Mouse (Mus musculus) lung, embryonic 14.5 days (tissue): ENCODE data around the gene Zdhhc21. TPM values are rescaled to one million over a fixed set of nuclear protein-coding genes. Genes with fewer than 3 reads are reported as not detected.

Experiments
- ATAC-seq: fragments of 200-750 bp; cut with Nextera tagmentation; 2 replicates; pipeline ENCODE4 v1.8.0; 2017; ENCODE audit warnings: mild to moderate bottlenecking, moderate TSS enrichment, moderate library complexity; ENCODE audit not compliant: insufficient read depth
- DNase-seq: peaks from one replicate; pipeline ENCODE4 v3.0.0-alpha.2; 2015
- H3K27ac ChIP-seq: fragments of 300-500 bp; sonication (generic); 2 replicates; pipeline ENCODE4 v1.5.1; 2014; ENCODE audit warnings: low read depth, mild to moderate bottlenecking, moderate library complexity
- H3K27me3 ChIP-seq: fragments of 300-500 bp; sonication (generic); 2 replicates; pipeline ENCODE4 v1.6.1; 2014; ENCODE audit warnings: low read length, control low read depth; ENCODE audit not compliant: insufficient read depth
- H3K36me3 ChIP-seq: fragments of 300-500 bp; sonication (generic); 2 replicates; pipeline ENCODE4 v1.6.1; 2014; ENCODE audit warnings: control low read depth; ENCODE audit not compliant: insufficient read depth
- H3K4me1 ChIP-seq: fragments of 300-500 bp; sonication (generic); 2 replicates; pipeline ENCODE4 v1.6.1; 2014; ENCODE audit warnings: antibody characterized with exemption, control low read depth; ENCODE audit not compliant: insufficient read depth
- H3K4me2 ChIP-seq: fragments of 300-500 bp; sonication (generic); 2 replicates; pipeline ENCODE4 v1.6.1; 2014; ENCODE audit warnings: mild to moderate bottlenecking
- H3K4me3 ChIP-seq: fragments of 300-500 bp; sonication (generic); 2 replicates; pipeline ENCODE4 v1.5.1; 2014; ENCODE audit warnings: low read depth, low read length
- H3K9ac ChIP-seq: fragments of 300-500 bp; sonication (generic); 2 replicates; pipeline ENCODE4 v1.6.1; 2014
- H3K9me3 ChIP-seq: fragments of 300-500 bp; sonication (generic); 2 replicates; pipeline ENCODE4 v1.6.1; 2016; ENCODE audit warnings: low read depth, low read length, control low read depth
- CTCF ChIP-seq: IDR thresholded peaks from 2 replicates; pipeline ENCODE4 v1.5.1; 2016; ENCODE audit warnings: antibody characterized with exemption, low read depth
- WGBS: fragments of 180-500 bp; shearing (Covaris S2); extraction: QIAGEN DNeasy Blood & Tissue Kit; methylation state at CpG from one replicate; pipeline ENCODE4 v1.1.7; 2014; 5-methylcytosine and 5-hydroxymethylcytosine counted together
- polyA plus RNA-seq: library from polyadenylated mRNA; unstranded; fragments of >200 nt; fragmentation: Nextera tagmentation; extraction: Ambion mirVana; gene quantifications from 2 replicates; pipeline ENCODE4 v1.2.1, GENCODE M21; 2014

Zdhhc21 gene
- polyA plus RNA-seq, 1 experiment from 2014 or later = 17.5 TPM

GRCm38 (mm10) chr4:82848552-82849234, 11.1 kb downstream of the Zdhhc21 start:
- Histone ChIP-seq H3K27me3 (no peaks in the 10 kb centered on the region), H3K36me3 (peaks cover 5% of the 10 kb centered on the region; the same call in 1 of the 2 replicates), H3K9me3 (no peaks in the 10 kb centered on the region), H3K4me1 (no peaks in the 10 kb centered on the region), H3K27ac (no peak overlapping the region), H3K4me3 (no peak overlapping the region), H3K9ac (no peak overlapping the region), H3K4me2 (no peak overlapping the region)
- ATAC-seq = no peak
- DNase-seq = no peak
- no peak for TF ChIP-seq CTCF
- 51% methylated on average over 5 of the region's 5 CpGs for WGBS

- WGBS = 66% methylated on average over 3 of the region's 3 CpGs
- DNase-seq = peak; percentile 80
- ATAC-seq = no peak
- no peak overlapping the region for H3K4me3 ChIP-seq
- no peaks in the 10 kb centered on the region for H3K4me1 ChIP-seq
- no peaks in the 10 kb centered on the region for H3K9me3 ChIP-seq
- H3K27ac ChIP-seq = no peak overlapping the region
- no peaks in the 10 kb centered on the region for H3K27me3 ChIP-seq
- TF ChIP-seq CTCF = peak; percentile 26
- peaks cover 21% of the 10 kb centered on the region; the same call in 1 of the 2 replicates for H3K36me3 ChIP-seq
- H3K4me2 ChIP-seq = no peak overlapping the region
- no peak overlapping the region for H3K9ac ChIP-seq
Observed at GRCm38 (mm10) chr4:82837526-82838240, 22.1 kb downstream of the Zdhhc21 start.

GRCm38 (mm10) chr4:82831155-82831554, 28.6 kb downstream of the Zdhhc21 start:
- WGBS = 94% methylated on average over 2 of the region's 2 CpGs
- DNase-seq = no peak
- H3K4me1 ChIP-seq = no peaks in the 10 kb centered on the region
- no peak overlapping the region for H3K9ac ChIP-seq
- H3K27ac ChIP-seq = no peak overlapping the region
- no peak for TF ChIP-seq CTCF
- no peaks in the 10 kb centered on the region for H3K9me3 ChIP-seq
- no peak overlapping the region for H3K4me2 ChIP-seq
- no peaks in the 10 kb centered on the region for H3K27me3 ChIP-seq
- no peak for ATAC-seq
- H3K4me3 ChIP-seq = no peak overlapping the region
- peaks cover 5% of the 10 kb centered on the region; the same call in 1 of the 2 replicates for H3K36me3 ChIP-seq

- Histone ChIP-seq H3K27me3 (no peaks in the 10 kb centered on the region), H3K4me3 (no peak overlapping the region), H3K9ac (no peak overlapping the region), H3K4me1 (no peaks in the 10 kb centered on the region), H3K9me3 (no peaks in the 10 kb centered on the region), H3K27ac (no peak overlapping the region), H3K4me2 (no peak overlapping the region), H3K36me3 (0 out of 2 replicates have a peak, but pooled peaks cover 1% of the 10 kb centered on the region)
- no peak for ATAC-seq
- WGBS = 38% methylated on average over 5 of the region's 5 CpGs
- no peak for DNase-seq
- TF ChIP-seq CTCF = 0 out of 2 replicates have a peak, but pooled peaks have one; percentile 3
Observed at GRCm38 (mm10) chr4:82829429-82829828, 30.3 kb downstream of the Zdhhc21 start.

GRCm38 (mm10) chr4:82827001-82827400, 32.8 kb downstream of the Zdhhc21 start:
- 39% methylated on average over 2 of the region's 2 CpGs for WGBS
- ATAC-seq (no peak), DNase-seq (peak; percentile 70)
- H3K9me3 ChIP-seq = no peaks in the 10 kb centered on the region
- no peaks in the 10 kb centered on the region for H3K36me3 ChIP-seq
- no peaks in the 10 kb centered on the region for H3K4me1 ChIP-seq
- H3K27me3 ChIP-seq = no peaks in the 10 kb centered on the region
- no peak for TF ChIP-seq CTCF
- H3K4me2 ChIP-seq = no peak overlapping the region
- H3K9ac ChIP-seq = no peak overlapping the region
- no peak overlapping the region for H3K27ac ChIP-seq
- no peak overlapping the region for H3K4me3 ChIP-seq

- H3K9ac ChIP-seq = no peak overlapping the region
- no peak overlapping the region for H3K27ac ChIP-seq
- no peaks in the 10 kb centered on the region for H3K27me3 ChIP-seq
- H3K4me1 ChIP-seq = no peaks in the 10 kb centered on the region
- H3K4me3 ChIP-seq = no peak overlapping the region
- no peaks in the 10 kb centered on the region for H3K36me3 ChIP-seq
- TF ChIP-seq CTCF = no peak
- H3K4me2 ChIP-seq = no peak overlapping the region
- ATAC-seq = no peak
- H3K9me3 ChIP-seq = no peaks in the 10 kb centered on the region
- DNase-seq = no peak
- 74% methylated on average over 5 of the region's 5 CpGs for WGBS
Observed at GRCm38 (mm10) chr4:82817833-82818232, 41.9 kb downstream of the Zdhhc21 start.

GRCm38 (mm10) chr4:82816351-82816750, 43.4 kb downstream of the Zdhhc21 start:
- ATAC-seq (no peak), DNase-seq (no peak)
- Histone ChIP-seq H3K36me3 (no peaks in the 10 kb centered on the region), H3K27me3 (no peaks in the 10 kb centered on the region), H3K27ac (no peak overlapping the region), H3K4me2 (no peak overlapping the region), H3K9ac (no peak overlapping the region), H3K4me1 (no peaks in the 10 kb centered on the region), H3K4me3 (no peak overlapping the region), H3K9me3 (no peaks in the 10 kb centered on the region)
- TF ChIP-seq CTCF = no peak
- 80% methylated on average over 8 of the region's 8 CpGs for WGBS
